Mouse (Mus musculus) thymus, adult 2 months (tissue): ENCODE results near the gene Olfr1101. TPM values are rescaled to one million over a fixed set of nuclear protein-coding genes. Genes with fewer than 3 reads are reported as not detected.

Experiments
- DNase-seq: peaks from one replicate; pipeline ENCODE4 v3.0.0; 2021
- H3K27ac ChIP-seq: fragments of 200-500 bp; 2 replicates; pipeline ENCODE4 v1.5.1; 2012; ENCODE audit warnings: low read length, control low read depth; ENCODE audit not compliant: control insufficient read depth, insufficient read depth
- H3K27me3 ChIP-seq: fragments of 200-500 bp; 2 replicates; pipeline ENCODE4 v1.6.1; 2012; ENCODE audit warnings: mild to moderate bottlenecking, low read length, moderate library complexity, mixed read lengths; ENCODE audit not compliant: control insufficient read depth, insufficient read depth
- H3K36me3 ChIP-seq: fragments of 200-500 bp; 2 replicates; pipeline ENCODE4 v1.6.1; 2012; ENCODE audit warnings: mild to moderate bottlenecking, low read length, moderate library complexity; ENCODE audit not compliant: control insufficient read depth, insufficient read depth
- H3K4me1 ChIP-seq: fragments of 200-500 bp; replicated peaks from 2 replicates; pipeline ENCODE4 v1.6.1; 2012; ENCODE audit warnings: low read length; ENCODE audit not compliant: control insufficient read depth, insufficient read depth
- H3K4me3 ChIP-seq: fragments of 200-500 bp; 2 replicates; pipeline ENCODE4 v1.5.1; 2012; ENCODE audit warnings: mild to moderate bottlenecking, low read length, control low read depth, moderate library complexity; ENCODE audit not compliant: control insufficient read depth, insufficient read depth
- CTCF ChIP-seq: fragments of 200-500 bp; IDR thresholded peaks from 2 replicates; pipeline ENCODE4 v1.5.1; 2012; ENCODE audit warnings: mild to moderate bottlenecking, control low read depth, low read length, moderate library complexity, borderline replicate concordance; ENCODE audit not compliant: control insufficient read depth, poor library complexity, insufficient read depth; ENCODE audit errors: extremely low read depth
- POLR2A ChIP-seq: fragments of 200-500 bp; IDR thresholded peaks from 2 replicates; pipeline ENCODE4 v1.6.1; 2012; ENCODE audit warnings: mild to moderate bottlenecking, low read length, control low read depth, moderate library complexity; ENCODE audit not compliant: control insufficient read depth, poor library complexity, insufficient read depth; ENCODE audit errors: extremely low read depth
- WGBS: fragments of 180-500 bp; shearing (Covaris S2); methylation state at CpG from one replicate; pipeline ENCODE4 v1.1.7; 2018; 5-methylcytosine and 5-hydroxymethylcytosine counted together
- polyA plus RNA-seq: library from polyadenylated mRNA; depleted of rRNA; stranded (reverse); fragments of >200 nt; gene quantifications from 2 replicates; pipeline ENCODE4 v1.2.3, GENCODE M21; 2012; rRNA removed

Gene Olfr1101
- polyA plus RNA-seq, result not detected in 2 replicates

DNA sequence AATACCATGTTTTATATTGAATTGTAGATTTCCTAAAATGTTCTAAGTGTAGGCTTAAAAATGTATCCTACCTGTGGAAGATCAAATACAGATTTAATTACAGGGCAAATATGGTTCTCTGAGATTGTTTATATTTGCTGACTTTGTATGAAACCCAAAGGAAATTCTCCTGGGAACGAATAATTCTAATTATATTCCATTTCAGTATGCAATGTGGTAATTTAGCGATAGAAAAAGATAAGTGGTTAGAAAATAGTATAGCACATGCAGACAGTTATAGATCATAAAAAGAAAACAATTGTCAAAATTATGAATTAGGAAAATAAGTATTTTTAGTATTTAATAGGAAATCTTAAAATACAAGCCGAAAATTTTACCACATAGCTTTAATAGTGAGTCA, at the start of gene Olfr1101:
Gene Olfr1101, minus strand, starts transcription at position 101 of the 400 bp plus-strand sequence.
- DNase-seq, result no peak
- Histone ChIP-seq H3K4me3 (no peak within 1 kb of the TSS), H3K36me3 (no peaks in the 10 kb centered on the region), H3K27me3 (no peaks in the 10 kb centered on the region), H3K4me1 (no peaks in the 10 kb centered on the region), H3K27ac (no peak within 1 kb of the TSS)
- TF ChIP-seq CTCF, result no peak
- TF ChIP-seq POLR2A, result no peak
- 85% methylated on average over 3 of the region's 3 CpGs for WGBS

DNA sequence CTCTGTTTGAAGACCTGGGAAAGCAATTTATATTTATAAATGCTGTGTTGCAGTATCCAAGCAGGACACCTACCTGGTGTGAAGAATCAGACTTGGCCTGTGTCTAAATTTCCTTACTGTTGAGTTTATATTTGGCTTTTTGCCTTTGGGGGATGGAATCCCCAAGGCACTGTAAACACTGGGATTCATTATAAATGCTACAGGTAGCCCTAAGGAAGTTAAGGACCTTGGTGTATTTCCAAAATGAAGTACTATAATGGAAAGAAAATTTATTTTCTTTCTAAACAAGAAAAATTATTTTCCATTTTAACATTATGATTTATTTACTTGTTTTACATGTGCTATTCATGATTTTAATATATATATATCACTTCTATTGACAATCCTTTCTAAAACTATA, 45.4 kb upstream of the Olfr1101 start, which contains the start of gene Olfr1105:
Gene Olfr1105, minus strand, starts transcription at position 101 of the 400 bp plus-strand sequence.
- Histone ChIP-seq H3K36me3 (no peaks in the 10 kb centered on the region), H3K27ac (no peak within 1 kb of the TSS), H3K27me3 (no peaks in the 10 kb centered on the region), H3K4me3 (no peak within 1 kb of the TSS), H3K4me1 (no peaks in the 10 kb centered on the region)
- TF ChIP-seq CTCF (no peak), POLR2A (no peak)
- DNase-seq, result no peak

DNA sequence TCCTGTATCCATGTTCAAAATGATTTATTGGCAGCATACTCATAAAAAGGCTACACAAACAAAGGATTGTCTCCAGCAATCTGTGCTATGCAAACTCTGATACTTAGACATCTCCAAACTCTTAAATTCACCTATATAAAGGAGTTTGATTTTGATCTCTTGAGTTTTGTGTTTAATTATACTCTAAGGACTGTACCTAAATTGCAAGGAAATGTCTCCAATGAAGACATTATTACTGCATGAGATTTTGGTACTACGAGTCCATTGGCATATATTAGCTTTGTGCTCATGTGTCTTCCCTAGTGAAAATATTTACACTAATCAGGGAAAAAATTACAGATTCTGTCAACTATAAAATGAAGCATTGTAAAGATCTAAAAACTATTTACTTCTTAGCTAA, 36.0 kb upstream of the Olfr1101 start, which contains the start of gene Olfr1104:
Gene Olfr1104, minus strand, starts transcription at position 101 of the 400 bp plus-strand sequence.
- WGBS, result 83% methylated on average over 1 of the region's 1 CpGs
- no peaks in the 10 kb centered on the region for H3K4me1 ChIP-seq

DNA sequence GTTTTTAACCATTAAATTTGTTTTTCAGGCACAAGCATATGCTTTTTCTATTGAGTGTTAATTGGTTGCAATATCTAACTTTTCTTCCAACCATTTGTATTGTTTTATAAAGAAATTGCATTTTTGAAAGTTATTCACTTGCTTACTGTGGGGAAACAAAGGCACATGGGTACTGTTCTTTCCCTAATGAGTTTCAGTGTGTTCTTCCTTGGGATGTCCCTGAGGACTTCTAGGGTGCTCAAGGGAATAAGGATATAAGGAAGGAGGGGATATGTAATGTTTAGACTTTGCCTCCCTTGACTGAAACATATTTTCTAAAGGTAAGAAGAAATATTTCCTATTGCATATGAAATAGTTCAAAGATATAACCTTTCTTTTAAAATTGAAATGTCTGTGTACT, 7.1 kb upstream of the Olfr1101 start, which contains the start of gene Olfr1102:
Gene Olfr1102, plus strand, starts transcription at position 301 of the 400 bp plus-strand sequence.
- TF ChIP-seq POLR2A, result no peak
- no peak for TF ChIP-seq CTCF
- Histone ChIP-seq H3K27ac (no peak within 1 kb of the TSS), H3K27me3 (no peaks in the 10 kb centered on the region), H3K36me3 (no peaks in the 10 kb centered on the region), H3K4me1 (no peaks in the 10 kb centered on the region), H3K4me3 (no peak within 1 kb of the TSS)
- no peak for DNase-seq

More for the DNA sequence above, 36.0 kb upstream of the Olfr1101 start, which contains the start of gene Olfr1104:
- Histone ChIP-seq H3K4me3 (no peak within 1 kb of the TSS), H3K36me3 (no peaks in the 10 kb centered on the region), H3K27me3 (no peaks in the 10 kb centered on the region), H3K27ac (no peak within 1 kb of the TSS)
- TF ChIP-seq POLR2A, result no peak
- TF ChIP-seq CTCF, result no peak
- no peak for DNase-seq

DNA sequence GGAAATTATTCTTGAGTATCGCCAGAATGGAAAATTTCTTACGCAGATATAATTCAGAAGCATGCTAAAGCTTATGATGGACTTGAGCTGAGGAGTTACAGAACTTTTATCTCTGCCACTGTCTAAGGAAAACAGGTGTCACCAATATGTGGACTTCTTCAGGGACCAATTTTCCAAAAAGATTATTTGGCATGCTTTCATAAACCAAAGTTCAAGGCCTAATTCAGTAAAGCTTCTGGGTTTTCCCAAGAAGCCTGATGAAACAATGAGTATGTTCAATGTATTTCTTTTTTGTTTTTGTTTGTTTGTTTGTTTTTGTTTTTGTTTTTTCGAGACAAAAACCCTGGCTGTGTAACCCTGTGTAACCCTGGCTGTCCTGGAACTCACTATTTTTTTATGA, 11.2 kb downstream of the Olfr1101 start, which contains the start of gene Olfr1100:
Gene Olfr1100, minus strand, starts transcription at position 101 of the 400 bp plus-strand sequence.
- no peaks in the 10 kb centered on the region for H3K27me3 ChIP-seq
- H3K4me3 ChIP-seq, result no peak within 1 kb of the TSS
- no peak within 1 kb of the TSS for H3K27ac ChIP-seq
- no peak for DNase-seq
- WGBS, result 78% methylated on average over 3 of the region's 3 CpGs
- TF ChIP-seq CTCF (no peak), POLR2A (no peak)
- no peaks in the 10 kb centered on the region for H3K36me3 ChIP-seq
- H3K4me1 ChIP-seq, result no peaks in the 10 kb centered on the region

DNA sequence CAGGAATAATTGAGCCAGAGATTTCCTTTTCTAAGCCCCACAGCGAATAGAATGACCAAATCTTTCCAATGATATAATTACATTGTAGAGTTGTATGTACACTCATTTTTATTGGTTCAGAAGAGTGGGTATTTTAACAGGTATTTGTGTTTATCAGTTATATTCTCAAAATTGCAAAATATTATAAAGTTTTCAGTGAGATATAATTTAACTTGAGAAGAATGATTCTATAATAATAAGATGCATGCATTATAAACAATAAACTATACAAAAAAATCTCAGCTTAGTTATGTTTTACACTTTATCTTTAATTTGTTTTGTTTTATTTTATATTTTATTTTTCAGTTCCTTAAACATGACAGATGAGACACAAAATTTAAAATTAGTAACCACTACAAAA, 30.4 kb downstream of the Olfr1101 start, which contains the start of gene Olfr1099:
Gene Olfr1099, minus strand, starts transcription at position 101 of the 400 bp plus-strand sequence.
- 76% methylated on average over 1 of the region's 1 CpGs for whole genome bisulfite sequencing
- Histone ChIP-seq H3K36me3 (no peaks in the 10 kb centered on the region), H3K4me3 (no peak within 1 kb of the TSS), H3K27me3 (no peaks in the 10 kb centered on the region), H3K27ac (no peak within 1 kb of the TSS), H3K4me1 (no peaks in the 10 kb centered on the region)
- TF ChIP-seq POLR2A (no peak), CTCF (no peak)
- DNase-seq, result no peak

Other genes starting within 250 kb of the Olfr1101 start
- not detected in 2 replicates for gene Olfr1090, start 232.2 kb downstream of the Olfr1101 start, polyA plus RNA-seq
- not detected in 2 replicates for gene Olfr1093, start 208.7 kb downstream of the Olfr1101 start, polyA plus RNA-seq
- gene Olfr141, start 181.2 kb downstream of the Olfr1101 start, polyA plus RNA-seq, result not detected in 2 replicates
- not detected in 2 replicates for gene Olfr1094, start 166.6 kb downstream of the Olfr1101 start, polyA plus RNA-seq
- gene Olfr1095, start 139.5 kb downstream of the Olfr1101 start, polyA plus RNA-seq, result not detected in 2 replicates
- gene Gm13723, start 116.4 kb downstream of the Olfr1101 start, polyA plus RNA-seq, result not detected in 2 replicates
- gene Olfr1097, start 99.0 kb downstream of the Olfr1101 start, polyA plus RNA-seq, result not detected in 2 replicates
- gene Olfr1098, start 66.7 kb downstream of the Olfr1101 start, polyA plus RNA-seq, result not detected in 2 replicates
- not detected in 2 replicates for gene Olfr1099, start 30.5 kb downstream of the Olfr1101 start, polyA plus RNA-seq
- gene Olfr1100, start 11.3 kb downstream of the Olfr1101 start, polyA plus RNA-seq, result not detected in 2 replicates
- not detected in 2 replicates for gene Olfr1102, start 7.2 kb upstream of the Olfr1101 start, polyA plus RNA-seq
- gene Olfr1104, start 35.9 kb upstream of the Olfr1101 start, polyA plus RNA-seq, result not detected in 2 replicates
- not detected in 2 replicates for gene Olfr1105, start 45.3 kb upstream of the Olfr1101 start, polyA plus RNA-seq
- gene Olfr1106, start 61.1 kb upstream of the Olfr1101 start, polyA plus RNA-seq, result not detected in 2 replicates
- gene Olfr1107, start 84.6 kb upstream of the Olfr1101 start, polyA plus RNA-seq, result not detected in 2 replicates
- gene Olfr1109, start 104.8 kb upstream of the Olfr1101 start, polyA plus RNA-seq, result not detected in 2 replicates
- not detected in 2 replicates for gene Olfr259, start 123.3 kb upstream of the Olfr1101 start, polyA plus RNA-seq
- not detected in 2 replicates for gene Olfr1110, start 149.1 kb upstream of the Olfr1101 start, polyA plus RNA-seq
- gene Olfr1111, start 161.4 kb upstream of the Olfr1101 start, polyA plus RNA-seq, result not detected in 2 replicates
- not detected in 2 replicates for gene Olfr1112, start 196.6 kb upstream of the Olfr1101 start, polyA plus RNA-seq
- gene Olfr1113, start 217.7 kb upstream of the Olfr1101 start, polyA plus RNA-seq, result not detected in 2 replicates